Mouse (Mus musculus) CH12.LX (cell line): ENCODE results near the gene Cadm2. TPM values are rescaled to one million over a fixed set of nuclear protein-coding genes. Genes with fewer than 3 reads are reported as not detected.

Source experiments
- DNase-seq: peaks from one replicate; pipeline ENCODE4 v3.0.0-alpha.2; 2013; ENCODE audit errors: extremely low read depth
- H3K27ac ChIP-seq: 2 replicates; pipeline ENCODE4 v1.5.1; 2012; ENCODE audit warnings: low read depth, mild to moderate bottlenecking, control low read depth, moderate library complexity; ENCODE audit not compliant: insufficient read depth
- H3K27me3 ChIP-seq: replicated peaks from 2 replicates; pipeline ENCODE3; 2012; ENCODE audit warnings: inconsistent platforms
- H3K36me3 ChIP-seq, 2 experiments: replicated peaks in 1 of 2; 2 replicates each; pipeline versions ENCODE3 to v1.6.1; 2012; ENCODE audit warnings: inconsistent platforms in 1 of 2, low read length in 1 of 2, mild to moderate bottlenecking in 1 of 2, mixed read lengths in 1 of 2, moderate library complexity in 1 of 2; ENCODE audit not compliant: control insufficient read depth in 1 of 2, insufficient read depth in 1 of 2
- H3K4me1 ChIP-seq, 2 experiments: 2 replicates each; pipeline ENCODE4 v1.6.1; 2012; ENCODE audit warnings: inconsistent platforms in 1 of 2, moderate library complexity in 1 of 2; ENCODE audit not compliant: insufficient read depth in 2 of 2, control insufficient read depth in 1 of 2
- H3K4me2 ChIP-seq: 2 replicates; pipeline ENCODE4 v1.6.1; 2012; ENCODE audit warnings: low read depth, mild to moderate bottlenecking, control low read depth; ENCODE audit not compliant: poor library complexity, insufficient read depth, severe bottlenecking
- H3K4me3 ChIP-seq, 3 experiments: fragments of 150-350 bp in 1 of 3; sonication (generic) in 1 of 3; replicated peaks in 1 of 3; 2 replicates each; pipeline versions ENCODE3 to v1.5.1; 2011 to 2012; ENCODE audit warnings: low read depth in 2 of 3, low read length in 2 of 3, mild to moderate bottlenecking in 2 of 3, moderate library complexity in 2 of 3, control low read depth in 1 of 3, improper control_type of control experiment in 1 of 3, inconsistent platforms in 1 of 3, mixed read lengths in 1 of 3; ENCODE audit not compliant: poor library complexity in 1 of 3
- H3K79me2 ChIP-seq: replicated peaks from 2 replicates; pipeline ENCODE4 v1.6.1; 2012; ENCODE audit warnings: mild to moderate bottlenecking, moderate library complexity; ENCODE audit not compliant: control insufficient read depth, poor library complexity, insufficient read depth, severe bottlenecking; ENCODE audit errors: extremely low read depth
- H3K9ac ChIP-seq: 2 replicates; pipeline ENCODE4 v1.6.1; 2012; ENCODE audit warnings: low read depth, mild to moderate bottlenecking, control low read depth, moderate library complexity; ENCODE audit not compliant: insufficient read depth
- H3K9me3 ChIP-seq: replicated peaks from 2 replicates; pipeline ENCODE3; 2012; ENCODE audit warnings: low read length, inconsistent platforms, mixed read lengths
- BHLHE40 ChIP-seq: IDR thresholded peaks from 2 replicates; pipeline ENCODE4 v1.6.1; 2011; ENCODE audit warnings: mild to moderate bottlenecking, low read depth, low read length, improper control_type of control experiment
- E2F4 ChIP-seq: IDR thresholded peaks from 2 replicates; pipeline ENCODE4 v1.6.1; 2011; ENCODE audit warnings: low read depth, low read length, improper control_type of control experiment; ENCODE audit not compliant: insufficient replicate concordance
- ELF1 ChIP-seq: IDR thresholded peaks from 2 replicates; pipeline ENCODE4 v1.6.1; 2014; ENCODE audit warnings: low read depth, mild to moderate bottlenecking, inconsistent platforms, low read length, improper control_type of control experiment
- ETS1 ChIP-seq: conservative IDR thresholded peaks from 2 replicates; pipeline ENCODE4 v1.6.1; 2012; ENCODE audit warnings: low read depth, mild to moderate bottlenecking, inconsistent platforms, low read length, improper control_type of control experiment, moderate library complexity
- GABPA ChIP-seq: IDR thresholded peaks from 2 replicates; pipeline ENCODE4 v1.6.1; 2012; ENCODE audit warnings: low read depth, low read length, improper control_type of control experiment, inconsistent platforms; ENCODE audit not compliant: insufficient replicate concordance
- MXI1 ChIP-seq: IDR thresholded peaks from 2 replicates; pipeline ENCODE4 v1.6.1; 2011; ENCODE audit warnings: mild to moderate bottlenecking, low read depth, low read length, improper control_type of control experiment
- NRF1 ChIP-seq: IDR thresholded peaks from 2 replicates; pipeline ENCODE4 v1.6.1; 2014; ENCODE audit warnings: low read depth, mild to moderate bottlenecking, inconsistent platforms, low read length, improper control_type of control experiment, moderate library complexity
- POLR2AphosphoS2 ChIP-seq: IDR thresholded peaks from 2 replicates; pipeline ENCODE4 v1.6.1; 2011; ENCODE audit warnings: low read depth, low read length, improper control_type of control experiment
- SIN3A ChIP-seq: IDR thresholded peaks from 2 replicates; pipeline ENCODE4 v1.6.1; 2012; ENCODE audit warnings: low read length, improper control_type of control experiment, inconsistent platforms
- TBP ChIP-seq: conservative IDR thresholded peaks from 2 replicates; pipeline ENCODE4 v1.6.1; 2011; ENCODE audit warnings: low read depth, low read length, improper control_type of control experiment
- UBTF ChIP-seq: IDR thresholded peaks from 2 replicates; pipeline ENCODE4 v1.6.1; 2012; ENCODE audit warnings: low read depth, mild to moderate bottlenecking, inconsistent platforms, low read length, improper control_type of control experiment, moderate library complexity
- USF1 ChIP-seq: IDR thresholded peaks from 2 replicates; pipeline ENCODE4 v1.6.1; 2014; ENCODE audit warnings: low read depth, mild to moderate bottlenecking, inconsistent platforms, low read length, improper control_type of control experiment
- USF2 ChIP-seq: conservative IDR thresholded peaks from 2 replicates; pipeline ENCODE4 v1.6.1; 2011; ENCODE audit warnings: low read depth, low read length, improper control_type of control experiment
- ZC3H11A ChIP-seq: IDR thresholded peaks from 2 replicates; pipeline ENCODE4 v1.6.1; 2012; ENCODE audit warnings: low read depth, mild to moderate bottlenecking, inconsistent platforms, low read length, improper control_type of control experiment
- dilution Hi-C: fragments of 300-500 bp; cut with MboI; formaldehyde crosslinking; loops from 2 replicates; pipeline ENCODE4 v1.14.3; 2020; ENCODE audit warnings: low sequenced_read_pairs; ENCODE audit not compliant: extremely low pct_unique_long_range_greater_than_20kb, extremely low pct_ligation_motif_present
- in situ Hi-C: fragments of 300-500 bp; cut with MboI; formaldehyde crosslinking; loops from 3 replicates; pipeline ENCODE4 v1.14.3; 2019; ENCODE audit warnings: low sequenced_read_pairs, low pct_ligation_motif_present, low pct_unique_long_range_greater_than_20kb, mixed read lengths
- polyA plus RNA-seq: library from polyadenylated mRNA; unstranded; fragments of >175 nt; gene quantifications from 2 replicates; pipeline ENCODE4 v1.2.1, GENCODE M21; 2012; ENCODE audit warnings: low read depth; ENCODE audit not compliant: insufficient read length
- total RNA-seq, 2 experiments: library from RNA; depleted of rRNA; stranded (reverse); fragments of 300-350 nt in 1 of 2; fragments of >200 nt in 1 of 2; gene quantifications; 2 replicates each; pipeline ENCODE4 v1.2.3; 2012 to 2014

The Cadm2 gene
- total and polyA plus RNA-seq, 3 experiments = not detected

DNA sequence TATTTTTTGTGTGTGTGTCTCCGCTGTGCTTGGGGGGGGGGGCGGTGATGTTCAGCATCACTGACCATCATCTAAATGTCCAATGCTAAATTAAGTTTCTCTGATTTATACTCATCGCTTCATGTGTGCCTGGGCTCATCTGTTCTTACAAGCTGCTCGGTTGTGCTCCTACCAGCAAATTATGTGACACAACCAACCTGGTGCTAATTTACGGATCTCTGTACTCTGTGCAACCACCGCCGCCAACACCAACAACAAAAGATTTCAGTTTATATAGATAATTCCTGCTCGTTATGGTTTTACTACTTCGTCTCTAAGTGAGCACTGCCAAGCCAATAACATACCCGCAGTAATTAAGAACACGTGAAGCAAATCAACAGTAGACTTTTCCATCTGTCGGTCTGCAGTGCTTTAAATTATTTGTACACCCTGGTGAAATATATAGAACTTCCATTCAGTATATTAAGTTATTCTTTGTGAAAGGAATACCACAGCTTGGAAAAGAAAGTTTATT lies 700.8 kb downstream of the Cadm2 start:
- in situ Hi-C loops (no loop called here), dilution Hi-C loops (no loop called here)
- no peak for DNase-seq
- H3K36me3 ChIP-seq = no peaks in the 10 kb centered on the region
- H3K4me3 ChIP-seq = no peak overlapping the region
- H3K27ac ChIP-seq = no peak overlapping the region
- no peaks in the 10 kb centered on the region for H3K27me3 ChIP-seq
- TF ChIP-seq ELF1 (no peak), BHLHE40 (no peak), USF2 (no peak), USF1 (no peak), TBP (no peak), SIN3A (no peak), GABPA (no peak), UBTF (no peak), ZC3H11A (no peak), POLR2AphosphoS2 (no peak)
- no peaks in the 10 kb centered on the region for H3K79me2 ChIP-seq
- no peak overlapping the region for H3K9ac ChIP-seq
- peaks cover 48% of the 10 kb centered on the region for H3K9me3 ChIP-seq
- no peaks in the 10 kb centered on the region for H3K4me1 ChIP-seq
- no peak overlapping the region for H3K4me2 ChIP-seq

DNA sequence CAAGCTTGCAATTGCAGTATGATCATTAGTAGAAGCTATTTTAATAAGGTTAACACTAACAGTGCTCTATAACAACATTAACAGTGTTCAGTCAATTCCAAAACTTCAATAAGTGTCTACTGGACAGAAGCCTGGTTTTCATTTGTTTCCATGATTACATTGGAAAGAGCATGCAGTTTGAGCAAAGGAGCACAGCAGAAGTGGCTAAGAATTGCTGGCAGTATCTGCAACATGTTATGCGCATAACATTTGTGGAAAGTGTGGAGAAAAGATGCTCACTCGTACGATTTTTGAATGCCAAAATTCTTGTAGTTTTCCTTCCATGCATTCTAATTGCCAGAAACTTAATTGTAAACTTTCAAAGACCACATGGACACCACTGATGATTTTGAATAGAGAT lies 718.9 kb downstream of the Cadm2 start:
- H3K4me1 ChIP-seq = no peaks in the 10 kb centered on the region
- no peaks in the 10 kb centered on the region for H3K36me3 ChIP-seq
- no peak overlapping the region for H3K4me3 ChIP-seq
- no peak overlapping the region for H3K9ac ChIP-seq
- dilution Hi-C loops (no loop called here), in situ Hi-C loops (no loop called here)
- no peak overlapping the region for H3K27ac ChIP-seq
- H3K4me2 ChIP-seq = no peak overlapping the region
- no peak for DNase-seq
- no peak for TF ChIP-seq POLR2AphosphoS2
- TF ChIP-seq NRF1 = no peak
- no peak for TF ChIP-seq SIN3A
- TF ChIP-seq USF1 = no peak
- TF ChIP-seq MXI1 = no peak
- H3K27me3 ChIP-seq = no peaks in the 10 kb centered on the region
- no peaks in the 10 kb centered on the region for H3K79me2 ChIP-seq
- H3K9me3 ChIP-seq = peaks cover 40% of the 10 kb centered on the region

DNA sequence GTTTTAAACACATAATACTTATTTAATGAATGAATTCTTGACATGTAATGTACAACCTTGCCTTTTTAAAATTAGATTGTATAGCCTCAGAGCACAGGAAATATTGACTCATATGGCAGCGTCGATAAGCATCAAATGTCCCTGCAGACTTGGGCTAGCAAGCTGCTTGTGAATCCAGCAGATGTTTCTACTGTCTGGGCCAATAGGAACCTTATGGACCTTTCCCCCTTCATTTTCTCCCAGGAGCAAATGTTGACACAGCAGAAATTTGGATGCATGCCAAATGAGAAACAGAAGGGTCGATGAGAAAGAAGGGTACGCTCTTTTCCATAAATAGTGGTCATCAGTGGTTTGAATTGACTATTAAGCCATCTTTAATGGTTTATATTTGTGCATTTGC lies 720.0 kb downstream of the Cadm2 start:
- no peaks in the 10 kb centered on the region for H3K4me1 ChIP-seq
- no peak overlapping the region for H3K4me2 ChIP-seq
- in situ Hi-C loops (no loop called here), dilution Hi-C loops (no loop called here)
- H3K9ac ChIP-seq = no peak overlapping the region
- no peaks in the 10 kb centered on the region for H3K27me3 ChIP-seq
- peaks cover 47% of the 10 kb centered on the region for H3K9me3 ChIP-seq
- H3K79me2 ChIP-seq = no peaks in the 10 kb centered on the region
- no peak overlapping the region for H3K4me3 ChIP-seq
- no peak for DNase-seq
- no peak for TF ChIP-seq TBP
- TF ChIP-seq USF1 = no peak
- TF ChIP-seq E2F4 = no peak
- TF ChIP-seq GABPA = no peak
- no peak for TF ChIP-seq ETS1
- H3K36me3 ChIP-seq = no peaks in the 10 kb centered on the region
- no peak overlapping the region for H3K27ac ChIP-seq
